9 mouse cellular contexts compared by ENCODE assay signal in genomic region chr17:56988921-56989430, GRCm38 (mm10). TPM values are rescaled to one million over a fixed set of nuclear protein-coding genes. Genes with fewer than 3 reads are reported as not detected.
DNase-seq lines count a peak whose midpoint lies in the region; ATAC-seq lines count a peak whose summit lies in the region.
"Had no signal": no experiment of that assay in that cellular context is flagged by ENCODE, and none has a peak within 500 bp of the region (broad histone marks: within the 10 kb centered on the region; RNA-seq: fewer than 3 reads in every experiment).

No protein-coding gene starts in this region.

- peak overlapping the region; percentile 72 for H3K4me2 ChIP-seq in limb, embryonic 15.5 days

- ATAC-seq in erythroblast, adult 5-6 weeks (replicated peaks; ENCODE audit: low FRiP score, poor library complexity, severe bottlenecking) = no peak
- ATAC-seq in limb, embryonic 15.5 days (ENCODE audit: insufficient number of reproducible peaks, low FRiP score, low TSS enrichment, low read depth) = no peak

- H3K9ac ChIP-seq in limb, embryonic 15.5 days = no peak overlapping the region

- 67% methylated on average over 7 of the region's 7 CpGs for WGBS in limb, embryonic 15.5 days

- H3K36me3 ChIP-seq in erythroblast, embryonic 14.5 days (ENCODE audit: control insufficient read depth) = peaks cover 28% of the 10 kb centered on the region
- peaks cover 26% of the 10 kb centered on the region for H3K36me3 ChIP-seq in limb, embryonic 15.5 days

- DNase-seq in testis, postnatal 10 days (ENCODE audit: low spot score) = peak; percentile 33
- DNase-seq in testis, postnatal 14 days (ENCODE audit: low spot score) = no peak
- no peak for DNase-seq in embryo, embryonic 11 days
- no peak for DNase-seq in lung, postnatal 36 days
- DNase-seq in yolk sac, embryonic 10.5 days (ENCODE audit: low spot score) = no peak

- H3K4me1 ChIP-seq in erythroblast, embryonic 14.5 days (ENCODE audit: control insufficient read depth) = peaks cover 36% of the 10 kb centered on the region
- peaks cover 12% of the 10 kb centered on the region for H3K4me1 ChIP-seq in limb, embryonic 15.5 days

- no peak overlapping the region for H3K27ac ChIP-seq in limb, embryonic 15.5 days

- H3K9me3 ChIP-seq in erythroblast, embryonic 14.5 days (ENCODE audit: control insufficient read depth, low read length) = no peaks in the 10 kb centered on the region
- no peaks in the 10 kb centered on the region for H3K9me3 ChIP-seq in limb, embryonic 15.5 days

- H3K4me3 ChIP-seq in erythroblast, embryonic 14.5 days (replicated peaks) = peak overlapping the region; percentile 75
- H3K4me3 ChIP-seq in limb, embryonic 15.5 days = peak overlapping the region; percentile 85

- H3K27me3 ChIP-seq in erythroblast, embryonic 14.5 days (ENCODE audit: control insufficient read depth) = no peaks in the 10 kb centered on the region
- H3K27me3 ChIP-seq in limb, embryonic 15.5 days = no peaks in the 10 kb centered on the region

RNA-seq across cellular contexts. Expression of gene Clpp, which starts 1.1 kb away (rescaled TPM):
- 12.3 and 14.6 TPM in 2 replicates for polyA plus RNA-seq in erythroblast, embryonic 14.5 days (2012)
- 4.6 and 13.8 TPM in 2 replicates for total RNA-seq in erythroblast, adult 5-6 weeks (2015; ENCODE audit: low replicate concordance)
- 6.6 and 9.6 TPM in 2 replicates for total RNA-seq in erythroblast, adult 5-6 weeks (2017; ENCODE audit: low replicate concordance)
- polyA plus RNA-seq in limb, embryonic 15.5 days (2015; fragmentation: Nextera tagmentation; extraction: Ambion mirVana) = 136 and 142 TPM in 2 replicates

RNA-seq across cellular contexts. Expression of gene Acer1, which starts 7.0 kb away (rescaled TPM):
- polyA plus RNA-seq in erythroblast, embryonic 14.5 days (2012) = 0.01 TPM in 1 of 2 replicates, not detected in the other
- not detected in 2 replicates for total RNA-seq in erythroblast, adult 5-6 weeks (2015; ENCODE audit: low replicate concordance)
- total RNA-seq in erythroblast, adult 5-6 weeks (2017; ENCODE audit: low replicate concordance) = not detected in 2 replicates
- 20.5 and 24.0 TPM in 2 replicates for polyA plus RNA-seq in limb, embryonic 15.5 days (2015; fragmentation: Nextera tagmentation; extraction: Ambion mirVana)
- polyA plus RNA-seq: cerebellum, adult 2 months had no signal

RNA-seq across cellular contexts. Expression of gene Alkbh7, which starts 8.2 kb away (rescaled TPM):
- polyA plus RNA-seq in erythroblast, embryonic 14.5 days (2012) = 2.1 and 2.9 TPM in 2 replicates
- not detected in 2 replicates for total RNA-seq in erythroblast, adult 5-6 weeks (2015; ENCODE audit: low replicate concordance)
- total RNA-seq in erythroblast, adult 5-6 weeks (2017; ENCODE audit: low replicate concordance) = 2.5 and 8.9 TPM in 2 replicates
- polyA plus RNA-seq in limb, embryonic 15.5 days (2015; fragmentation: Nextera tagmentation; extraction: Ambion mirVana) = 36.3 and 39.0 TPM in 2 replicates

RNA-seq across cellular contexts. Expression of gene Pspn, which starts 10.8 kb away (rescaled TPM):
- not detected in 2 replicates for polyA plus RNA-seq in erythroblast, embryonic 14.5 days (2012)
- not detected in 2 replicates for total RNA-seq in erythroblast, adult 5-6 weeks (2015; ENCODE audit: low replicate concordance)
- total RNA-seq in erythroblast, adult 5-6 weeks (2017; ENCODE audit: low replicate concordance) = 1.5 TPM in 1 of 2 replicates, not detected in the other
- polyA plus RNA-seq in limb, embryonic 15.5 days (2015; fragmentation: Nextera tagmentation; extraction: Ambion mirVana) = 0.42 TPM in 1 of 2 replicates, not detected in the other
- polyA plus RNA-seq: cerebellum, adult 2 months had no signal

RNA-seq across cellular contexts. Expression of gene Gtf2f1, which starts 22.1 kb away (rescaled TPM):
- polyA plus RNA-seq in erythroblast, embryonic 14.5 days (2012) = 31.9 and 32.9 TPM in 2 replicates
- 18.3 and 33.9 TPM in 2 replicates for total RNA-seq in erythroblast, adult 5-6 weeks (2015; ENCODE audit: low replicate concordance)
- 34.3 and 59.5 TPM in 2 replicates for total RNA-seq in erythroblast, adult 5-6 weeks (2017; ENCODE audit: low replicate concordance)
- polyA plus RNA-seq in limb, embryonic 15.5 days (2015; fragmentation: Nextera tagmentation; extraction: Ambion mirVana) = 62.0 and 75.6 TPM in 2 replicates

Comparison
In these comparisons a context has a peak if more than half of its experiments do, and no peak if none do; other contexts are left out.
1. RNA of gene Acer1, which starts 7.0 kb away (polyA plus RNA-seq): 20.5 to 24.0 TPM in limb, embryonic 15.5 days; 0.01 TPM in erythroblast, embryonic 14.5 days; every median in the first group is over 10 times any median in the second.